Mouse (Mus musculus): Measurements from ENCODE around the gene Tshr. TPM values are rescaled to one million over a fixed set of nuclear protein-coding genes. Genes with fewer than 3 reads are reported as not detected.
"Not testable (repeated sequence)": the region's sequence is repeated elsewhere in the genome, so short reads cannot be mapped to it uniquely, and the experiment has no call there.

Gene Tshr
- polyA plus RNA-seq (2014; fragmentation: Nextera tagmentation; extraction: Ambion mirVana), result 0.16 and 0.24 TPM in 2 replicates

GRCm38 (mm10) chr12:91384281-91385017 is at the start of gene Tshr, which contains the start of gene Cep128:
Gene Tshr (plus strand): TSS chr12:91384563.
Gene Cep128 (minus strand): TSS chr12:91384409.
- DNase-seq, result peak; percentile 95
- Histone ChIP-seq H3K27me3 (ENCODE audit: control insufficient read depth, insufficient read depth, low read length) (no peaks in the 10 kb centered on the region), H3K27ac (replicated peaks; ENCODE audit: low read depth, low read length) (no peak within 1 kb of the TSS), H3K9me3 (ENCODE audit: control insufficient read depth, low read length) (no peaks in the 10 kb centered on the region), H3K4me3 (replicated peaks; ENCODE audit: low read depth, low read length) (peak within 1 kb of the TSS; percentile 59), H3K4me2 (ENCODE audit: low read length) (peak within 1 kb of the TSS; percentile 80), H3K9ac (replicated peaks; ENCODE audit: low read length) (peak within 1 kb of the TSS; percentile 48), H3K4me1 (ENCODE audit: control insufficient read depth, insufficient read depth, low read length) (peaks cover 5% of the 10 kb centered on the region), H3K36me3 (ENCODE audit: control insufficient read depth, insufficient read depth, low read length) (no peaks in the 10 kb centered on the region)
- 2% methylated on average over 27 of the region's 27 CpGs for WGBS
- peak; percentile 100 for ATAC-seq (ENCODE audit: low FRiP score, low TSS enrichment)

GRCm38 (mm10) chr12:91338656-91339055 is 45.7 kb upstream of the Tshr start:
- H3K9me3 ChIP-seq (ENCODE audit: control insufficient read depth, low read length); H3K4me1 ChIP-seq (ENCODE audit: control insufficient read depth, insufficient read depth, low read length); H3K9ac ChIP-seq (replicated peaks; ENCODE audit: low read length); ATAC-seq (ENCODE audit: low FRiP score, low TSS enrichment); H3K4me2 ChIP-seq (ENCODE audit: low read length); H3K27ac ChIP-seq (replicated peaks; ENCODE audit: low read depth, low read length); H3K36me3 ChIP-seq (ENCODE audit: control insufficient read depth, insufficient read depth, low read length); H3K4me3 ChIP-seq (replicated peaks; ENCODE audit: low read depth, low read length); H3K27me3 ChIP-seq (ENCODE audit: control insufficient read depth, insufficient read depth, low read length); DNase-seq: not testable (repeated sequence)
- WGBS, result 97% methylated on average over 13 of the region's 13 CpGs

GRCm38 (mm10) chr12:91353783-91354182 is 30.6 kb upstream of the Tshr start:
- H3K36me3 ChIP-seq (ENCODE audit: control insufficient read depth, insufficient read depth, low read length), result no peaks in the 10 kb centered on the region
- no peak overlapping the region for H3K9ac ChIP-seq (replicated peaks; ENCODE audit: low read length)
- no peaks in the 10 kb centered on the region for H3K27me3 ChIP-seq (ENCODE audit: control insufficient read depth, insufficient read depth, low read length)
- H3K4me1 ChIP-seq (ENCODE audit: control insufficient read depth, insufficient read depth, low read length), result no peaks in the 10 kb centered on the region
- no peak for ATAC-seq (ENCODE audit: low FRiP score, low TSS enrichment)
- no peak for DNase-seq
- H3K27ac ChIP-seq (replicated peaks; ENCODE audit: low read depth, low read length), result no peak overlapping the region
- H3K4me2 ChIP-seq (ENCODE audit: low read length), result no peak overlapping the region
- H3K9me3 ChIP-seq (ENCODE audit: control insufficient read depth, low read length), result no peaks in the 10 kb centered on the region
- 94% methylated on average over 8 of the region's 8 CpGs for WGBS
- no peak overlapping the region for H3K4me3 ChIP-seq (replicated peaks; ENCODE audit: low read depth, low read length)

- no peaks in the 10 kb centered on the region for H3K36me3 ChIP-seq (ENCODE audit: control insufficient read depth, insufficient read depth, low read length)
- H3K27me3 ChIP-seq (ENCODE audit: control insufficient read depth, insufficient read depth, low read length), result no peaks in the 10 kb centered on the region
- peaks cover 4% of the 10 kb centered on the region; the same call in 1 of the 2 replicates for H3K9me3 ChIP-seq (ENCODE audit: control insufficient read depth, low read length)
- H3K4me3 ChIP-seq (replicated peaks; ENCODE audit: low read depth, low read length), result no peak overlapping the region
- H3K4me1 ChIP-seq (ENCODE audit: control insufficient read depth, insufficient read depth, low read length), result no peaks in the 10 kb centered on the region
- no peak overlapping the region for H3K4me2 ChIP-seq (ENCODE audit: low read length)
- 90% methylated on average over 3 of the region's 3 CpGs for WGBS
- no peak for DNase-seq
- H3K9ac ChIP-seq (replicated peaks; ENCODE audit: low read length), result no peak overlapping the region
- ATAC-seq (ENCODE audit: low FRiP score, low TSS enrichment), result no peak
- H3K27ac ChIP-seq (replicated peaks; ENCODE audit: low read depth, low read length), result no peak overlapping the region
Measured at GRCm38 (mm10) chr12:91369173-91369572, 15.2 kb upstream of the Tshr start.

GRCm38 (mm10) chr12:91383516-91384264 is 673 bp upstream of the Tshr start:
- Histone ChIP-seq H3K9ac (replicated peaks; ENCODE audit: low read length) (peak overlapping the region; percentile 44), H3K4me3 (replicated peaks; ENCODE audit: low read depth, low read length) (peak overlapping the region; percentile 59), H3K27ac (replicated peaks; ENCODE audit: low read depth, low read length) (no peak overlapping the region), H3K4me1 (ENCODE audit: control insufficient read depth, insufficient read depth, low read length) (peaks cover 5% of the 10 kb centered on the region), H3K9me3 (ENCODE audit: control insufficient read depth, low read length) (no peaks in the 10 kb centered on the region), H3K27me3 (ENCODE audit: control insufficient read depth, insufficient read depth, low read length) (no peaks in the 10 kb centered on the region), H3K36me3 (ENCODE audit: control insufficient read depth, insufficient read depth, low read length) (no peaks in the 10 kb centered on the region), H3K4me2 (ENCODE audit: low read length) (peak overlapping the region; percentile 80)
- peak; percentile 62 for ATAC-seq (ENCODE audit: low FRiP score, low TSS enrichment)
- 5% methylated on average over 22 of the region's 22 CpGs for WGBS
- peak; percentile 40 for DNase-seq

GRCm38 (mm10) chr12:91400232-91401048 is 16.1 kb downstream of the Tshr start:
- H3K27me3 ChIP-seq (ENCODE audit: control insufficient read depth, insufficient read depth, low read length), result peaks cover 15% of the 10 kb centered on the region; the same call in 1 of the 2 replicates
- H3K4me2 ChIP-seq (ENCODE audit: low read length), result peak overlapping the region; percentile 92
- peak overlapping the region; percentile 41 for H3K4me3 ChIP-seq (replicated peaks; ENCODE audit: low read depth, low read length)
- under 1% methylated on average over 38 of the region's 38 CpGs for WGBS
- ATAC-seq (ENCODE audit: low FRiP score, low TSS enrichment) (peak; percentile 91), DNase-seq (peak; percentile 91)
- no peak overlapping the region for H3K27ac ChIP-seq (replicated peaks; ENCODE audit: low read depth, low read length)
- no peaks in the 10 kb centered on the region for H3K4me1 ChIP-seq (ENCODE audit: control insufficient read depth, insufficient read depth, low read length)
- H3K9me3 ChIP-seq (ENCODE audit: control insufficient read depth, low read length), result no peaks in the 10 kb centered on the region
- H3K9ac ChIP-seq (replicated peaks; ENCODE audit: low read length), result no peak overlapping the region; the same call in 1 of the 2 replicates
- H3K36me3 ChIP-seq (ENCODE audit: control insufficient read depth, insufficient read depth, low read length), result no peaks in the 10 kb centered on the region

- Histone ChIP-seq H3K27me3 (ENCODE audit: control insufficient read depth, insufficient read depth, low read length) (peaks cover 15% of the 10 kb centered on the region; the same call in 1 of the 2 replicates), H3K27ac (replicated peaks; ENCODE audit: low read depth, low read length) (no peak overlapping the region), H3K9ac (replicated peaks; ENCODE audit: low read length) (no peak overlapping the region; the same call in 1 of the 2 replicates), H3K9me3 (ENCODE audit: control insufficient read depth, low read length) (no peaks in the 10 kb centered on the region), H3K4me3 (replicated peaks; ENCODE audit: low read depth, low read length) (peak overlapping the region; percentile 41), H3K36me3 (ENCODE audit: control insufficient read depth, insufficient read depth, low read length) (no peaks in the 10 kb centered on the region), H3K4me2 (ENCODE audit: low read length) (peak overlapping the region; percentile 92), H3K4me1 (ENCODE audit: control insufficient read depth, insufficient read depth, low read length) (no peaks in the 10 kb centered on the region)
- DNase-seq, result no peak
- 5% methylated on average over 12 of the region's 12 CpGs for WGBS
- ATAC-seq (ENCODE audit: low FRiP score, low TSS enrichment), result no peak; the same call in 1 of the 2 replicates
Measured at GRCm38 (mm10) chr12:91401049-91401352, 16.6 kb downstream of the Tshr start.

GRCm38 (mm10) chr12:91410306-91410705 is 25.9 kb downstream of the Tshr start:
- DNase-seq (no peak), ATAC-seq (ENCODE audit: low FRiP score, low TSS enrichment) (no peak)
- Histone ChIP-seq H3K27ac (replicated peaks; ENCODE audit: low read depth, low read length) (no peak overlapping the region), H3K36me3 (ENCODE audit: control insufficient read depth, insufficient read depth, low read length) (no peaks in the 10 kb centered on the region), H3K9me3 (ENCODE audit: control insufficient read depth, low read length) (no peaks in the 10 kb centered on the region), H3K27me3 (ENCODE audit: control insufficient read depth, insufficient read depth, low read length) (no peaks in the 10 kb centered on the region), H3K4me3 (replicated peaks; ENCODE audit: low read depth, low read length) (no peak overlapping the region), H3K4me2 (ENCODE audit: low read length) (no peak overlapping the region), H3K9ac (replicated peaks; ENCODE audit: low read length) (no peak overlapping the region), H3K4me1 (ENCODE audit: control insufficient read depth, insufficient read depth, low read length) (0 out of 2 replicates have a peak, but pooled peaks cover 6% of the 10 kb centered on the region)
- 89% methylated on average over 4 of the region's 4 CpGs for WGBS
